Mouse (Mus musculus) liver, postnatal 0 days (tissue): Measurements from ENCODE around the gene Hist1h2bb.

Experiments used
- CTCF ChIP-seq: sonication (generic); IDR thresholded peaks from 2 replicates; pipeline ENCODE4 v1.5.1; 2016; ENCODE audit warnings: antibody characterized with exemption, low read depth
- EP300 ChIP-seq: IDR thresholded peaks from 2 replicates; pipeline ENCODE4 v1.6.1; 2016; ENCODE audit warnings: antibody characterized with exemption, low read depth, mild to moderate bottlenecking

- TF ChIP-seq EP300 (no peak), CTCF (no peak)
Observed at GRCm38 (mm10) chr13:23716261-23717042, 30.1 kb upstream of the Hist1h2bb start.
